Mouse (Mus musculus): Measurements from ENCODE around the gene Mipep. TPM values are rescaled to one million over a fixed set of nuclear protein-coding genes. Genes with fewer than 3 reads are reported as not detected.

The Mipep gene
- polyA plus RNA-seq, 1 experiment from 2014 or later, result 20.4 TPM

GRCm38 (mm10) chr14:60777485-60777919, 6.9 kb upstream of the Mipep start:
- Histone ChIP-seq H3K27me3 (ENCODE audit: control insufficient read depth, insufficient read depth, low read length) (no peaks in the 10 kb centered on the region), H3K4me1 (ENCODE audit: control insufficient read depth, insufficient read depth, low read length) (no peaks in the 10 kb centered on the region), H3K4me3 (ENCODE audit: low read depth, low read length) (no peak overlapping the region), H3K4me2 (ENCODE audit: low read depth, low read length) (no peak overlapping the region), H3K36me3 (ENCODE audit: control insufficient read depth, insufficient read depth, low read length) (no peaks in the 10 kb centered on the region), H3K27ac (ENCODE audit: low read depth, low read length) (no peak overlapping the region), H3K9ac (replicated peaks; ENCODE audit: low read depth, low read length) (no peak overlapping the region), H3K9me3 (ENCODE audit: control insufficient read depth, low read length) (no peaks in the 10 kb centered on the region)
- no peak for ATAC-seq (ENCODE audit: low read depth)
- 90% methylated on average over 5 of the region's 5 CpGs for WGBS

GRCm38 (mm10) chr14:60779198-60779597, 5.2 kb upstream of the Mipep start:
- WGBS, result 91% methylated on average over 7 of the region's 7 CpGs

GRCm38 (mm10) chr14:60782121-60782656, 2.2 kb upstream of the Mipep start:
- Histone ChIP-seq H3K27ac (ENCODE audit: low read depth, low read length) (no peak overlapping the region), H3K9ac (replicated peaks; ENCODE audit: low read depth, low read length) (no peak overlapping the region), H3K4me1 (ENCODE audit: control insufficient read depth, insufficient read depth, low read length) (peaks cover 5% of the 10 kb centered on the region), H3K27me3 (ENCODE audit: control insufficient read depth, insufficient read depth, low read length) (no peaks in the 10 kb centered on the region), H3K36me3 (ENCODE audit: control insufficient read depth, insufficient read depth, low read length) (no peaks in the 10 kb centered on the region), H3K4me2 (ENCODE audit: low read depth, low read length) (no peak overlapping the region), H3K4me3 (ENCODE audit: low read depth, low read length) (no peak overlapping the region), H3K9me3 (ENCODE audit: control insufficient read depth, low read length) (no peaks in the 10 kb centered on the region)
- no peak for ATAC-seq (ENCODE audit: low read depth)
- 55% methylated on average over 7 of the region's 7 CpGs for WGBS

More at GRCm38 (mm10) chr14:60779198-60779597, 5.2 kb upstream of the Mipep start:
- Histone ChIP-seq H3K4me3 (ENCODE audit: low read depth, low read length) (no peak overlapping the region), H3K4me2 (ENCODE audit: low read depth, low read length) (no peak overlapping the region), H3K4me1 (ENCODE audit: control insufficient read depth, insufficient read depth, low read length) (no peaks in the 10 kb centered on the region), H3K27me3 (ENCODE audit: control insufficient read depth, insufficient read depth, low read length) (no peaks in the 10 kb centered on the region), H3K36me3 (ENCODE audit: control insufficient read depth, insufficient read depth, low read length) (no peaks in the 10 kb centered on the region), H3K9me3 (ENCODE audit: control insufficient read depth, low read length) (no peaks in the 10 kb centered on the region), H3K9ac (replicated peaks; ENCODE audit: low read depth, low read length) (no peak overlapping the region), H3K27ac (ENCODE audit: low read depth, low read length) (no peak overlapping the region)
- ATAC-seq (ENCODE audit: low read depth), result no peak

DNA sequence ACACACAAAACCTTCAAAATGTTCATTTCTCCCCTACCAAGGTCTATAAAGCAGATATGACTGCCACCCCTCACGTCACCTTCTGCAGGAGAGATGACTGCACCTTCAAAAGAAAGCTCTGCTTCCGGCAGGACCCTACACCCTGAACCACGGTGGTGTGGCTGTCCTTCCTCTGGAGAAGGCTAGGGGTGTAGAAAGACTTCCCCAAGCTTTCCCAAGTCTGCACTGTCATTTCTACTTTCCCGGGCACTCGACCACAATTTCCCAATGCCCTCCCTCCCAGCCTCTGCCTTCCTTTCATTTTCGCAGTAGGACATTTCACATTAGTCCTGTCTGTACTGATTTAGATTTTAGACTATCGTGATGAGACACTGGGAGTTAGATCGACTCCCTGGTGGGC, 1.2 kb upstream of the Mipep start:
- no peaks in the 10 kb centered on the region for H3K27me3 ChIP-seq (ENCODE audit: control insufficient read depth, insufficient read depth, low read length)
- H3K27ac ChIP-seq (ENCODE audit: low read depth, low read length), result no peak overlapping the region
- peaks cover 5% of the 10 kb centered on the region for H3K4me1 ChIP-seq (ENCODE audit: control insufficient read depth, insufficient read depth, low read length)
- no peaks in the 10 kb centered on the region for H3K36me3 ChIP-seq (ENCODE audit: control insufficient read depth, insufficient read depth, low read length)
- H3K9me3 ChIP-seq (ENCODE audit: control insufficient read depth, low read length), result no peaks in the 10 kb centered on the region
- no peak overlapping the region for H3K4me3 ChIP-seq (ENCODE audit: low read depth, low read length)
- WGBS, result 55% methylated on average over 8 of the region's 8 CpGs
- ATAC-seq (ENCODE audit: low read depth), result no peak
- H3K9ac ChIP-seq (replicated peaks; ENCODE audit: low read depth, low read length), result no peak overlapping the region
- no peak overlapping the region for H3K4me2 ChIP-seq (ENCODE audit: low read depth, low read length)

DNA sequence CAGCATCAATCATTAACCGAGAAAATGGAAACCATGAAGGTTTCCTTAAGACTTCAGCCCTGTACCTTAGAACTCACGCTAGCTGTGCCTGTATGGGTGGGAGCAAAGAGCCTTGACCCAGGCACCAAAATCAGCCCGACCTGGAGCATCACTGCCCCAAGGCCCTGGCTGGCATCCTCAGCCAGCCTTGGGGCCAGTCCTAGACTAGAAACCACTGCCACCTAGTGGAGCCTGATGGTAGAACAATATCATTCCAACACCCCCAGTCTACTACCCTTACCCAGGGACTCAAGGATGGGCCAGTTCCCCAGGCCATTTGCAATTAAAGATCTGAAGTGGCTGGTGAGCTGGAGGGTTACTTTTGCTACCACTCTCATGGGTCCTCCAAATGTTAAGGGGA, 5.7 kb downstream of the Mipep start:
- Histone ChIP-seq H3K36me3 (ENCODE audit: control insufficient read depth, insufficient read depth, low read length) (peaks cover 7% of the 10 kb centered on the region; the same call in 1 of the 2 replicates), H3K4me2 (ENCODE audit: low read depth, low read length) (no peak overlapping the region), H3K4me1 (ENCODE audit: control insufficient read depth, insufficient read depth, low read length) (peaks cover 3% of the 10 kb centered on the region), H3K27ac (ENCODE audit: low read depth, low read length) (no peak overlapping the region), H3K4me3 (ENCODE audit: low read depth, low read length) (no peak overlapping the region), H3K9ac (replicated peaks; ENCODE audit: low read depth, low read length) (no peak overlapping the region), H3K9me3 (ENCODE audit: control insufficient read depth, low read length) (no peaks in the 10 kb centered on the region), H3K27me3 (ENCODE audit: control insufficient read depth, insufficient read depth, low read length) (no peaks in the 10 kb centered on the region)
- WGBS, result 40% methylated on average over 3 of the region's 3 CpGs
- ATAC-seq (ENCODE audit: low read depth), result peak; percentile 14; the same call in 1 of the 2 replicates

DNA sequence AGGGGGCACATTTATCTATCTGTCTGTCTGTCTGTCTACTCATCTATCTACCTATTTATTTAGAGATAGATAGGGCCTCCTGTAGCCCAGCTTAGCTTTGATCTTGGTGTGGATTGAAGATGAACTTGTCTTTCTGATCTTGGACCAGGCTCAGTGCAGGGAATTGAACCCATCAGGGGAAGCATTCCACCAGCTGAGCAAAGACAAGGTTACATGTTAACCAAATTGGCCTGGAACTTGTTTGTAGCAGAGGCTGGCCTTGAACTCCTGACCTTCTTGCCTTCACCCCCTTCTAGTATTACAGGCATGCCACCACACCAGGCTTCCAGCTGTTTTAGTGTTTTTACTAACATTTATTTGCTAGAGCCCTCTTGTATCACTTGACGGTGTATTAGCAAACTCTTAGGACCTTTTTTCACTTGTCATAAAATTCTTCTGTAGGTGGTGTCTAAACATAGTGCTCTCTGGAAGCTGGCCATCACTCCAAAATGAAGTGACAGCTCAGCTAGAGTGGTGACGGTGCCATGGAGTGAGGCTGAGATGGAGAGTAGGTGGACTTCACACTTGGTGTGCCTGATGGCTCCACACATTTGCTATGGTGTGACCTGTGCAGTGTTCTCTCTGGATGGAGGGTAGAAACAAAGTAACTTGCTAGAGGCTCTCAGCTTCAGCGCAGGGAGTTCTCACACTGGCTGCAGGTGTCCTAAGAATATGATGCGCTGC, 12.4 kb downstream of the Mipep start:
- Histone ChIP-seq H3K4me1 (ENCODE audit: control insufficient read depth, insufficient read depth, low read length) (no peaks in the 10 kb centered on the region), H3K4me3 (ENCODE audit: low read depth, low read length) (no peak overlapping the region), H3K9ac (replicated peaks; ENCODE audit: low read depth, low read length) (no peak overlapping the region), H3K36me3 (ENCODE audit: control insufficient read depth, insufficient read depth, low read length) (peaks cover 7% of the 10 kb centered on the region; the same call in 1 of the 2 replicates), H3K9me3 (ENCODE audit: control insufficient read depth, low read length) (no peaks in the 10 kb centered on the region), H3K4me2 (ENCODE audit: low read depth, low read length) (no peak overlapping the region), H3K27ac (ENCODE audit: low read depth, low read length) (no peak overlapping the region), H3K27me3 (ENCODE audit: control insufficient read depth, insufficient read depth, low read length) (no peaks in the 10 kb centered on the region)
- WGBS, result 86% methylated on average over 4 of the region's 4 CpGs
- ATAC-seq (ENCODE audit: low read depth), result no peak

- Histone ChIP-seq H3K27me3 (ENCODE audit: control insufficient read depth, insufficient read depth, low read length) (no peaks in the 10 kb centered on the region), H3K4me3 (ENCODE audit: low read depth, low read length) (no peak overlapping the region), H3K36me3 (ENCODE audit: control insufficient read depth, insufficient read depth, low read length) (peaks cover 7% of the 10 kb centered on the region; the same call in 1 of the 2 replicates), H3K4me1 (ENCODE audit: control insufficient read depth, insufficient read depth, low read length) (no peaks in the 10 kb centered on the region), H3K27ac (ENCODE audit: low read depth, low read length) (no peak overlapping the region), H3K9me3 (ENCODE audit: control insufficient read depth, low read length) (no peaks in the 10 kb centered on the region), H3K4me2 (ENCODE audit: low read depth, low read length) (no peak overlapping the region), H3K9ac (replicated peaks; ENCODE audit: low read depth, low read length) (no peak overlapping the region)
- ATAC-seq (ENCODE audit: low read depth), result no peak
- 93% methylated on average over 5 of the region's 5 CpGs for WGBS
These were observed 13.2 kb downstream of the Mipep start for GRCm38 (mm10) chr14:60797596-60797995.

- H3K9ac ChIP-seq (replicated peaks; ENCODE audit: low read depth, low read length), result no peak overlapping the region
- no peaks in the 10 kb centered on the region for H3K4me1 ChIP-seq (ENCODE audit: control insufficient read depth, insufficient read depth, low read length)
- ATAC-seq (ENCODE audit: low read depth), result no peak
- no peaks in the 10 kb centered on the region for H3K27me3 ChIP-seq (ENCODE audit: control insufficient read depth, insufficient read depth, low read length)
- H3K4me2 ChIP-seq (ENCODE audit: low read depth, low read length), result no peak overlapping the region
- H3K27ac ChIP-seq (ENCODE audit: low read depth, low read length), result no peak overlapping the region
- peaks cover 7% of the 10 kb centered on the region; the same call in 1 of the 2 replicates for H3K36me3 ChIP-seq (ENCODE audit: control insufficient read depth, insufficient read depth, low read length)
- WGBS, result 91% methylated on average over 4 of the region's 4 CpGs
- no peak overlapping the region for H3K4me3 ChIP-seq (ENCODE audit: low read depth, low read length)
- H3K9me3 ChIP-seq (ENCODE audit: control insufficient read depth, low read length), result no peaks in the 10 kb centered on the region
These were observed 14.3 kb downstream of the Mipep start for GRCm38 (mm10) chr14:60798721-60799120.
